Mouse (Mus musculus) kidney, embryonic 16.5 days (tissue): Measurements from ENCODE around the gene Otogl. TPM values are rescaled to one million over a fixed set of nuclear protein-coding genes. Genes with fewer than 3 reads are reported as not detected.

Experiments used
- ATAC-seq: fragments of 200-750 bp; cut with Nextera tagmentation; 2 replicates; pipeline ENCODE4 v1.8.0; 2017; ENCODE audit warnings: moderate TSS enrichment; ENCODE audit not compliant: low FRiP score, low TSS enrichment
- H3K27ac ChIP-seq: fragments of 300-500 bp; sonication (generic); 2 replicates; pipeline ENCODE4 v1.5.1; 2014; ENCODE audit warnings: low read length
- H3K27me3 ChIP-seq: fragments of 300-500 bp; sonication (generic); 2 replicates; pipeline ENCODE4 v1.6.1; 2014; ENCODE audit warnings: low read length, control low read depth, mixed read lengths; ENCODE audit not compliant: insufficient read depth
- H3K36me3 ChIP-seq: fragments of 300-500 bp; sonication (generic); 2 replicates; pipeline ENCODE4 v1.6.1; 2014; ENCODE audit warnings: low read length, control low read depth, mixed read lengths; ENCODE audit not compliant: insufficient read depth
- H3K4me1 ChIP-seq: fragments of 300-500 bp; sonication (generic); 2 replicates; pipeline ENCODE4 v1.6.1; 2014; ENCODE audit warnings: low read length, control low read depth, mixed read lengths; ENCODE audit not compliant: insufficient read depth
- H3K4me2 ChIP-seq: fragments of 300-500 bp; sonication (generic); replicated peaks from 2 replicates; pipeline ENCODE4 v1.6.1; 2014; ENCODE audit warnings: low read depth, low read length
- H3K4me3 ChIP-seq: fragments of 300-500 bp; sonication (generic); 2 replicates; pipeline ENCODE4 v1.5.1; 2014; ENCODE audit warnings: mild to moderate bottlenecking, low read length
- H3K9ac ChIP-seq: fragments of 300-500 bp; sonication (generic); replicated peaks from 2 replicates; pipeline ENCODE4 v1.6.1; 2014; ENCODE audit warnings: low read length
- H3K9me3 ChIP-seq: fragments of 300-500 bp; sonication (generic); 2 replicates; pipeline ENCODE4 v1.6.1; 2016; ENCODE audit warnings: low read length, control low read depth
- WGBS: fragments of 180-500 bp; shearing (Covaris S2); extraction: QIAGEN DNeasy Blood & Tissue Kit; methylation state at CpG from one replicate; pipeline ENCODE4 v1.1.7; 2014; 5-methylcytosine and 5-hydroxymethylcytosine counted together
- polyA plus RNA-seq: library from polyadenylated mRNA; unstranded; fragments of >200 nt; fragmentation: Nextera tagmentation; extraction: Ambion mirVana; gene quantifications from 2 replicates; pipeline ENCODE4 v1.2.1, GENCODE M21; 2015

Otogl gene
- polyA plus RNA-seq, 1 experiment from 2014 or later: 0.06 TPM

DNA sequence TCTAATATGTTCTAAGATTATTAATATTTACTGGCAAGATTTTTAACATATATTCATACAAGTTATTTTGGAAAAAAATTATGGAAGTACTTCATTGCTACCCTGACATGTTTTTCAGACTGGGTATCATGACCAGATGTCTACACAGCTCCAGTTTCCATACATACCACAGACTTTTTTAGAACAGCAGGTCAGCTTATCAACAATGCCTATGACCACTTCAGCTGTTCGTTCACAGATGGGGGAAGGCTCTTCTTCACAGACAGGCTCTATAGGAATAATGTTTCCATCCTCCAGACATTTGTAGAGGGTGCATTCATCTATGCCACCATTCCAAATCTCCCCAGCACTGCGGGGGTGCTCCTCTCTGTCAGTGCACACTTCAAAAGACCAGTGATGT, 132.4 kb downstream of the Otogl start:
- no peak overlapping the region for H3K27ac ChIP-seq
- ATAC-seq: no peak
- no peaks in the 10 kb centered on the region for H3K4me1 ChIP-seq
- WGBS: 85% methylated on average over 2 of the region's 2 CpGs
- H3K9me3 ChIP-seq: no peaks in the 10 kb centered on the region
- no peaks in the 10 kb centered on the region for H3K27me3 ChIP-seq
- H3K4me3 ChIP-seq: no peak overlapping the region
- H3K36me3 ChIP-seq: no peaks in the 10 kb centered on the region
- no peak overlapping the region for H3K9ac ChIP-seq
- H3K4me2 ChIP-seq: no peak overlapping the region

DNA sequence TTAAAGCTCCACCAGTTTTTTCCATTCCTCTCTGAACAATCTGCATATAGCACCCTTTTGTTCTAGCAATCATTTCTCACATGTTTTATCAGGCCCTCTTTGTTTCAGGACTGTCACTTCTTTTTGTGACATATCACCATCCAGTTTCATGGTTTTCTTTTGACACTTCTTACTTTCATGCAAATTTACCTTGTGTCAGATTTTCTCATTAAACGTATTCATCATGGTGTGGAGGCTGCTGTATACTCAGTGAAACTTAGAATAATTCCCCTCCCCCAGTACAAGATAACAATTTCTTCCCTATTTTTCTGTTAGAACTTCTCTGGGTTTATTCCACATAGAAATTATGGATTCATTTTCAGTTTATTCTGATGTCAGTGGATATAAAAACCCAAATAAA, 152.3 kb downstream of the Otogl start:
- H3K9ac ChIP-seq: no peak overlapping the region
- H3K9me3 ChIP-seq: no peaks in the 10 kb centered on the region
- WGBS: 80% methylated on average over 1 of the region's 1 CpGs
- no peaks in the 10 kb centered on the region for H3K36me3 ChIP-seq
- no peak overlapping the region for H3K4me2 ChIP-seq
- H3K4me3 ChIP-seq: no peak overlapping the region
- no peaks in the 10 kb centered on the region for H3K27me3 ChIP-seq
- H3K27ac ChIP-seq: no peak overlapping the region
- ATAC-seq: no peak
- no peaks in the 10 kb centered on the region for H3K4me1 ChIP-seq

DNA sequence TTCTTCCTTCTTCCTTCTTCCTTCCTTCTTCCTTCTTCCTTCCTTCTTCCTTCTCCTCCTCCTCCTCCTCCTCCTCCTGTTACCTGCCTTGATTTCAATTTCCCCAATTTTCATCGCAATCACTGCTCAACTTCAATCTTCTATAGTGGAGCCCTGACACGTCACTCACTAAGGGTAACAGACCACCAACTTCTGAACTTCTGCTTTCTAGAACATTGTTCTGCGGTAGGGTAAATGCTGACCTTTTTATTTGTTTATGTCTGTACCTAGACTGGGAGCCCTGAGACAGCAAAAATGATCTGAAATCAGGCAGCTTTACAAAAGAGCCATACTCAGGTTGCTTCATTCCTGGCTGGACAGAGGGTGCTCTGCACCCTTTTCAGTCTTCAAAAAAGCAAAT, 158.5 kb downstream of the Otogl start:
- H3K9me3 ChIP-seq: no peaks in the 10 kb centered on the region
- WGBS: 88% methylated on average over 3 of the region's 3 CpGs
- H3K4me1 ChIP-seq: peaks cover 5% of the 10 kb centered on the region; the same call in 1 of the 2 replicates
- H3K27ac ChIP-seq: no peak overlapping the region
- H3K4me2 ChIP-seq: no peak overlapping the region
- no peak overlapping the region for H3K9ac ChIP-seq
- H3K36me3 ChIP-seq: no peaks in the 10 kb centered on the region
- no peak for ATAC-seq
- H3K27me3 ChIP-seq: no peaks in the 10 kb centered on the region
- H3K4me3 ChIP-seq: no peak overlapping the region

DNA sequence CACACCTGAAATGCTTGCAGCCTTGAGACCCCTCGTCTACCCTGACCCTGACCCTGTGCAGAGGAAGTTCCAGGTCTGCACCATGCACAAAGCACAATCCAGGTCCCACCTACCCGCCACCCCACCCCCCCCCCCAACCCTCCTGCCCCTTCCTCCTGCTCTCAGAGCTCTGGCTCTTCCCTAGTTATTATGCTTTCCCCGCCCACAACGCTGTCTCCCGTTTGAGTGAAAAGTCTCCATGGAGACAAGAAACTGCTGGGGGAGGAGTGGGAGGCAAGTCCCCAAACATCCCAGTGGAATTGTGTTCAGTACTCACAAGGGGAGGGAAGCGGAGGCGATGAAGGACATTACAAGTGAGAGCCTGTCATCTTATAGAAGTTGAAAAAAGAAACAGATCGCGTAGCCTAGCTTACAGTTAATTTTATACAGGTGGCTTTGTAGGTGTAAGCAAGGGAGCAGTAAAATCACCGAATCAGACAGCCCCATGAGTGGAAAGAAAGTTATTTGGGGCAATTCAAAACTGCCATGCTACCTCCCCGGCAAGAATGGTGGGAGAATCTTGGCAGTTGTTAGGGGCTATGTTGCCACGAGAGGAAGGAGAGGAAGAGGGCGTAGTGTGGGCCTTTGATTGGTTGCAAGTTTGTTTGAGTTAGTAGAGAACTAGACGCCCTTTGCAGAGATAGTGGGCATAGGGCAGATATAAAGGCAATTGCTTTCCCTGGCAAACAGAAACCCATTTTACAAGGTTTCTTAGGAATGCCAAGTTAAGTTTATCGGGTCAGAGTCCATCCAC, 159.4 kb downstream of the Otogl start:
- Histone ChIP-seq H3K4me2 (peak overlapping the region; percentile 45), H3K27me3 (no peaks in the 10 kb centered on the region), H3K4me1 (peaks cover 5% of the 10 kb centered on the region; the same call in 1 of the 2 replicates), H3K27ac (no peak overlapping the region), H3K9me3 (no peaks in the 10 kb centered on the region), H3K9ac (no peak overlapping the region), H3K36me3 (no peaks in the 10 kb centered on the region), H3K4me3 (no peak overlapping the region)
- WGBS: 25% methylated on average over 15 of the region's 15 CpGs
- ATAC-seq: peak; percentile 69

DNA sequence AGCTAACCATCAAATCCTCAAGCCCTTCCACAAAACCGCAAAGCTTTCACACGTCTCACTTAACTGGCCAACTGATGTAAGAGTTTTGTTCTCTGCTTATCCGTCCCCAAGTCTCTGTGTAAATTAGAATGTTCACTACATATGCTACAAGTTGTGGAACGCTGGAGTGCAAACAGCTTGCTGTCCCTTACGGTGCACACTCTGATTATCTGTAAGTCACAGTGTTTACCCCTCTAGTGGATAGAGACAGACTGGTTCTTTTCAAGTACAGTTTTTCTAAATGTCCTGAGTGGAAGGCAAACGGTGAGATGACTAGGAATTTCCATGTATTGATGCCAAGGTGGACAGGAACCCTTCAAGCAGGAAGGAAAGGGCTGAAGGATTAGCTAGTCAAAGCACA, 160.0 kb downstream of the Otogl start:
- Histone ChIP-seq H3K4me1 (peaks cover 6% of the 10 kb centered on the region; the same call in 1 of the 2 replicates), H3K9me3 (no peaks in the 10 kb centered on the region), H3K36me3 (no peaks in the 10 kb centered on the region), H3K4me2 (peak overlapping the region; percentile 45), H3K9ac (no peak overlapping the region), H3K27ac (no peak overlapping the region), H3K27me3 (no peaks in the 10 kb centered on the region), H3K4me3 (no peak overlapping the region)
- 39% methylated on average over 6 of the region's 6 CpGs for WGBS
- ATAC-seq: no peak

DNA sequence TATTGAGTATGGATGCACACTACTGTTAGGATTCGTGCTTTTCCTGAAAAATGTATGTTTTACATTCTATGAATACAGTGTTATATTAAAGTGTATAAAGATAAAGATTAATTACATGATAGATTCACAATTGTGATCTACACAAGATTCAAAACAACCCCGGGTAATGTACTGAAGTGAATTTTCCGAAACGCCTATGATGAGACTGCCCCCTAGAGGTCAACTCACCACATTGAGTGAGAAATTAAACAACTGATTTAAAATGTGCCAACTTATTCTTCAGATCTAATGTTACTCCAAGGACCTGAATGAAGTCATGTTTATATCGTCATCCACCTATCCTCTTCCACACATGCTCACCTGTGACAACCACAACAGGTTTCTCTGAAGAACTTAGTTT, 164.4 kb downstream of the Otogl start:
- no peak overlapping the region for H3K9ac ChIP-seq
- no peaks in the 10 kb centered on the region for H3K27me3 ChIP-seq
- H3K4me3 ChIP-seq: no peak overlapping the region
- H3K9me3 ChIP-seq: no peaks in the 10 kb centered on the region
- ATAC-seq: no peak
- H3K36me3 ChIP-seq: no peaks in the 10 kb centered on the region
- no peak overlapping the region for H3K4me2 ChIP-seq
- WGBS: 21% methylated on average over 5 of the region's 5 CpGs
- no peak overlapping the region for H3K27ac ChIP-seq
- H3K4me1 ChIP-seq: peaks cover 9% of the 10 kb centered on the region; the same call in 1 of the 2 replicates

DNA sequence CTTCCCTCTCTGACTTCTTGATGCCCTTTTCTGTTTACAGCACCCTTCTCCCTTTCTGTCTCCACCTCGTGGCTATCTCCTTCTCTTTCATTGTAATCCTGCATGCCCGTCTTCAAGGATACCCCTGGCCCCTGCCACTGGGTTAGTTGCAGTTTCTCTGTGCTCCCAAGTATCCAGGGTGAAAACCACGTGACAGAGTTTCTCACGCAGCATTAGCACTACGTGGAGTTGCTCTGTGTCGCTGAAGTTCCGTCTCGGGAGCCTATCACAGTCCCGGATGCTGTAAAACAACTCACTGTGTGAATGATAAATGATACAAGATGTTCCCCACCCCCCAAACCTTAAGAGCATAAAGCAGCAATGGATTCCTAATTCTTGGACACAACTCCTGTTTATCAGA, 165.2 kb downstream of the Otogl start:
- H3K4me1 ChIP-seq: 0 out of 2 replicates have a peak, but pooled peaks cover 4% of the 10 kb centered on the region
- H3K9ac ChIP-seq: no peak overlapping the region
- no peak overlapping the region for H3K4me3 ChIP-seq
- no peak overlapping the region for H3K27ac ChIP-seq
- no peaks in the 10 kb centered on the region for H3K27me3 ChIP-seq
- no peaks in the 10 kb centered on the region for H3K36me3 ChIP-seq
- peak; percentile 54; the same call in 1 of the 2 replicates for ATAC-seq
- no peaks in the 10 kb centered on the region for H3K9me3 ChIP-seq
- peak overlapping the region; percentile 4; the same call in 1 of the 2 replicates for H3K4me2 ChIP-seq
- WGBS: 19% methylated on average over 9 of the region's 9 CpGs

DNA sequence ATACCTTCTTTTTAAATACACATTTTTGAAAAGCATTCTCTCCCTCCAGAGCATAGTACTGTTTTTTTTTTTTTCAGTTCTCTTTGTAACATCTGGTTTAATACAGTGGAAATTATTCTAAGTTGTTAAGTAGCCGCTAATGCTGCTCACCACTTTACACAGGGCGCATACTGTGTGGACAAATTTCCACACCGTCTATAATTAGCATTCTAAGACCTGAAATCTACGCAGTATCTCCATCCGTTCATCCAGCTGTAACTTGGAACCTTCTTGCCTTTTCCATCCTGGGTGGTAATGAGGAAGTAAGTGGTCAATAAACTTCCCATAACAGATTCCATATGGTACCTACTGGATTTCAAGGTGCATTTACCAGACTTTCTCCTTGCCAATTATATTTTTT, 172.1 kb downstream of the Otogl start:
- no peak for ATAC-seq
- Histone ChIP-seq H3K27ac (no peak overlapping the region), H3K36me3 (no peaks in the 10 kb centered on the region), H3K4me1 (no peaks in the 10 kb centered on the region), H3K9ac (no peak overlapping the region), H3K4me2 (no peak overlapping the region), H3K27me3 (no peaks in the 10 kb centered on the region), H3K4me3 (no peak overlapping the region), H3K9me3 (no peaks in the 10 kb centered on the region)
- WGBS: 76% methylated on average over 5 of the region's 5 CpGs

DNA sequence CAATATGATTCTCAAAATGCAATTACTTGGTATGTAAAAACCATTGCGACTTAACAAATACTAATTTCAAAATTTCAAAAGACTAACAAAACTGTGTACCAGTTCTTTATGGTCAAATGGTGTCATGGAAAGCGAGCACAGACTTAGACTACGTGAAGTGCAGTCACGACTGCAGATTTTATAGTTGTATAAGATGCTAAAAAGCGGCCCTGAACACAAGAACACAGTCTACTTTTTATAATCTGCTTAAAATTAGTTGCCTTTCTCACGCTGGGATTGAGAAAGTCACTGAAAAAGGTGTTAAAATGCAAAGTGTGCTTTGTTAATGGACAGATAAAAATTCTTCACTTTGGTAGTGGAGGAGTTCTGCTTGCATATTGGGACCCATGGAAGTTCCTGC, 174.2 kb downstream of the Otogl start:
- Histone ChIP-seq H3K27me3 (no peaks in the 10 kb centered on the region), H3K9ac (no peak overlapping the region), H3K27ac (no peak overlapping the region), H3K9me3 (no peaks in the 10 kb centered on the region), H3K4me3 (no peak overlapping the region), H3K4me2 (no peak overlapping the region), H3K4me1 (no peaks in the 10 kb centered on the region), H3K36me3 (no peaks in the 10 kb centered on the region)
- no peak for ATAC-seq
- WGBS: 84% methylated on average over 6 of the region's 6 CpGs

DNA sequence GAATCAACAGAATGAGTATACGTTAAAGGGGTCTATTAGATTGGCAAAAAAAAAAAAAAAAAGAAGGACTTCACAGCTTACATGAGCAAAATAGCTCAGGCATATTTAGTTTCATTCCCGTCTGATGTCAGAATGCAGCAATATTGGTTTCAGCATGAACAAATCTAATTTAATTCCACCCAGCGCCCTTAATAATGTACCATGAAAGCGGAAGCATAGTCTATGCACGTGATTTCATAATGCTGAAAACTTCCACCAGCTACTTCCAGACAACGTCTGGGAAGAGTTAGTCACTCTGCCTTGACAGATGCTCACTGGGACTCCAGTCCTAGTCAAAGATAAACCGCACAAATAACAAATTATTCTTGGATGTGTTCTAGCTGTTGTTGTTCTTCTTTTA, 176.5 kb downstream of the Otogl start:
- H3K36me3 ChIP-seq: no peaks in the 10 kb centered on the region
- no peak overlapping the region for H3K4me3 ChIP-seq
- no peaks in the 10 kb centered on the region for H3K9me3 ChIP-seq
- H3K4me2 ChIP-seq: no peak overlapping the region
- 85% methylated on average over 7 of the region's 7 CpGs for WGBS
- ATAC-seq: no peak
- H3K9ac ChIP-seq: no peak overlapping the region
- no peaks in the 10 kb centered on the region for H3K27me3 ChIP-seq
- no peak overlapping the region for H3K27ac ChIP-seq
- H3K4me1 ChIP-seq: no peaks in the 10 kb centered on the region
